Mouse (Mus musculus) limb, embryonic 11.5 days (tissue): ENCODE data around the gene Mrgpra9. TPM values are rescaled to one million over a fixed set of nuclear protein-coding genes. Genes with fewer than 3 reads are reported as not detected.
"Not testable (repeated sequence)": the region's sequence is repeated elsewhere in the genome, so short reads cannot be mapped to it uniquely, and the experiment has no call there.

ENCODE experiments used
- ATAC-seq: fragments of 200-750 bp; cut with Nextera tagmentation; 2 replicates; pipeline ENCODE4 v1.8.0; 2017; ENCODE audit warnings: low read depth; ENCODE audit not compliant: insufficient number of reproducible peaks, low FRiP score, low TSS enrichment
- DNase-seq: peaks from one replicate; pipeline ENCODE4 v3.0.0-alpha.2; 2015; ENCODE audit warnings: low spot score
- H3K27ac ChIP-seq: fragments of 300-500 bp; sonication (generic); replicated peaks from 2 replicates; pipeline ENCODE4 v1.5.1; 2014; ENCODE audit warnings: low read depth, mild to moderate bottlenecking, low read length
- H3K27me3 ChIP-seq: fragments of 300-500 bp; sonication (generic); 2 replicates; pipeline ENCODE4 v1.6.1; 2014; ENCODE audit warnings: mild to moderate bottlenecking, low read length, mixed read lengths; ENCODE audit not compliant: control insufficient read depth, insufficient read depth
- H3K36me3 ChIP-seq: fragments of 300-500 bp; sonication (generic); 2 replicates; pipeline ENCODE4 v1.6.1; 2014; ENCODE audit warnings: mild to moderate bottlenecking, low read length, moderate library complexity, mixed read lengths; ENCODE audit not compliant: control insufficient read depth, insufficient read depth
- H3K4me1 ChIP-seq: fragments of 300-500 bp; sonication (generic); 2 replicates; pipeline ENCODE4 v1.6.1; 2014; ENCODE audit warnings: low read length, mixed read lengths; ENCODE audit not compliant: control insufficient read depth, insufficient read depth
- H3K4me2 ChIP-seq: fragments of 300-500 bp; sonication (generic); 2 replicates; pipeline ENCODE4 v1.6.1; 2014; ENCODE audit warnings: low read depth, mild to moderate bottlenecking, moderate library complexity; ENCODE audit not compliant: severe bottlenecking
- H3K4me3 ChIP-seq: fragments of 300-500 bp; sonication (generic); 2 replicates; pipeline ENCODE4 v1.5.1; 2014; ENCODE audit warnings: low read depth, low read length
- H3K9ac ChIP-seq: fragments of 300-500 bp; sonication (generic); 2 replicates; pipeline ENCODE4 v1.6.1; 2014; ENCODE audit warnings: mild to moderate bottlenecking, low read length
- H3K9me3 ChIP-seq: fragments of 300-500 bp; sonication (generic); 2 replicates; pipeline ENCODE4 v1.6.1; 2016; ENCODE audit warnings: low read length; ENCODE audit not compliant: control insufficient read depth
- WGBS: fragments of 180-500 bp; shearing (Covaris S2); extraction: QIAGEN DNeasy Blood & Tissue Kit; methylation state at CpG from one replicate; pipeline ENCODE4 v1.1.7; 2014; 5-methylcytosine and 5-hydroxymethylcytosine counted together
- polyA plus RNA-seq: library from polyadenylated mRNA; unstranded; fragments of >200 nt; fragmentation: Nextera tagmentation; extraction: Ambion mirVana; gene quantifications from 2 replicates; pipeline ENCODE4 v1.2.1, GENCODE M21; 2014

The Mrgpra9 gene
- not detected in 2 replicates for polyA plus RNA-seq

- DNase-seq = no peak
- no peak within 1 kb of the TSS for H3K27ac ChIP-seq
- H3K4me3 ChIP-seq = no peak within 1 kb of the TSS
- no peaks in the 10 kb centered on the region for H3K36me3 ChIP-seq
- H3K9ac ChIP-seq = no peak within 1 kb of the TSS
- no peak for ATAC-seq
- H3K27me3 ChIP-seq = no peaks in the 10 kb centered on the region
- no peaks in the 10 kb centered on the region for H3K9me3 ChIP-seq
- 74% methylated on average over 1 of the region's 1 CpGs for WGBS
- H3K4me1 ChIP-seq = no peaks in the 10 kb centered on the region
- H3K4me2 ChIP-seq = no peak within 1 kb of the TSS
Observed at GRCm38 (mm10) chr7:47252770-47253169, at the start of gene Mrgpra9. Gene Mrgpra9, minus strand, starts transcription at chr7:47252848.

- not testable (repeated sequence) for H3K4me3 ChIP-seq, ATAC-seq, H3K27ac ChIP-seq, H3K4me1 ChIP-seq, H3K4me2 ChIP-seq, H3K9me3 ChIP-seq, H3K9ac ChIP-seq, H3K36me3 ChIP-seq, H3K27me3 ChIP-seq, DNase-seq
Observed at GRCm38 (mm10) chr7:47299612-47300011, 47.0 kb upstream of the Mrgpra9 start.

GRCm38 (mm10) chr7:47271547-47271946 is 18.9 kb upstream of the Mrgpra9 start:
- H3K27me3 ChIP-seq, H3K4me1 ChIP-seq, DNase-seq, H3K4me2 ChIP-seq, H3K4me3 ChIP-seq, H3K9me3 ChIP-seq, ATAC-seq, H3K36me3 ChIP-seq, H3K9ac ChIP-seq, H3K27ac ChIP-seq: not testable (repeated sequence)
- 82% methylated on average over 5 of the region's 5 CpGs for whole genome bisulfite sequencing

GRCm38 (mm10) chr7:47244658-47245057 is 8.0 kb downstream of the Mrgpra9 start:
- WGBS = 71% methylated on average over 3 of the region's 3 CpGs
- H3K4me2 ChIP-seq = no peak overlapping the region

GRCm38 (mm10) chr7:47204830-47205229 is 47.8 kb downstream of the Mrgpra9 start, which contains the start of gene Mrgpra6:
Gene Mrgpra6, minus strand, starts transcription at chr7:47204920.
- Histone ChIP-seq H3K27ac (no peak within 1 kb of the TSS), H3K27me3 (no peaks in the 10 kb centered on the region), H3K9me3 (no peaks in the 10 kb centered on the region), H3K4me2 (no peak within 1 kb of the TSS), H3K4me1 (no peaks in the 10 kb centered on the region), H3K4me3 (no peak within 1 kb of the TSS), H3K9ac (no peak within 1 kb of the TSS), H3K36me3 (no peaks in the 10 kb centered on the region)
- DNase-seq (no peak), ATAC-seq (no peak)
- WGBS = 81% methylated on average over 4 of the region's 4 CpGs

More at GRCm38 (mm10) chr7:47244658-47245057, 8.0 kb downstream of the Mrgpra9 start:
- ATAC-seq = no peak
- Histone ChIP-seq H3K9ac (no peak overlapping the region), H3K27me3 (no peaks in the 10 kb centered on the region), H3K9me3 (no peaks in the 10 kb centered on the region), H3K36me3 (no peaks in the 10 kb centered on the region), H3K4me3 (no peak overlapping the region), H3K4me1 (no peaks in the 10 kb centered on the region), H3K27ac (no peak overlapping the region)
- DNase-seq = no peak

- Histone ChIP-seq H3K27ac (no peak overlapping the region), H3K4me1 (no peaks in the 10 kb centered on the region), H3K36me3 (no peaks in the 10 kb centered on the region), H3K4me3 (no peak overlapping the region), H3K9ac (no peak overlapping the region), H3K9me3 (no peaks in the 10 kb centered on the region; the same call in 1 of the 2 replicates), H3K4me2 (no peak overlapping the region), H3K27me3 (no peaks in the 10 kb centered on the region)
- WGBS = 48% methylated on average over 1 of the region's 1 CpGs
- ATAC-seq = no peak
- DNase-seq = no peak
Observed at GRCm38 (mm10) chr7:47195271-47195670, 57.4 kb downstream of the Mrgpra9 start.

Other genes starting within 250 kb of the Mrgpra9 start
- 12.2 and 14.0 TPM in 2 replicates for gene Spty2d1, start 244.4 kb downstream of the Mrgpra9 start, polyA plus RNA-seq
- 8.2 and 9.8 TPM in 2 replicates for gene Tmem86a, start 202.2 kb downstream of the Mrgpra9 start, polyA plus RNA-seq
- 0.39 and 0.43 TPM in 2 replicates for gene Ptpn5, start 119.2 kb downstream of the Mrgpra9 start, polyA plus RNA-seq
- gene Mrgpra6, start 47.9 kb downstream of the Mrgpra9 start, polyA plus RNA-seq = not detected in 2 replicates
- not detected in 2 replicates for gene Mrgpra1, start 101.4 kb upstream of the Mrgpra9 start, polyA plus RNA-seq
- gene Mrgpra2a, start 199.3 kb upstream of the Mrgpra9 start, polyA plus RNA-seq = not detected in 2 replicates